Mouse (Mus musculus) frontal cortex, postnatal 10 days (tissue): Measurements from ENCODE around the gene Zfp989.
"Not testable (repeated sequence)": the region's sequence is repeated elsewhere in the genome, so short reads cannot be mapped to it uniquely, and the experiment has no call there.

Experiments
- DNase-seq, 2 experiments: peaks; one replicate each; pipeline ENCODE4 v3.0.0; 2022; ENCODE audit warnings: low spot score in 2 of 2, mixed read lengths in 1 of 2

Zfp989 gene

GRCm38 (mm10) chr4:146971757-146972156 lies at the start of gene Zfp989:
Gene Zfp989 (plus strand): TSS chr4:146971976.
- DNase-seq = not testable (repeated sequence)

GRCm38 (mm10) chr4:146932311-146933082 lies 39.3 kb upstream of the Zfp989 start:
- DNase-seq = no peak

GRCm38 (mm10) chr4:146941691-146942090 lies 30.1 kb upstream of the Zfp989 start:
- DNase-seq = not testable (repeated sequence)

GRCm38 (mm10) chr4:146976581-146976980 lies 4.8 kb downstream of the Zfp989 start:
- not testable (repeated sequence) for DNase-seq

GRCm38 (mm10) chr4:147018400-147018799 lies 46.6 kb downstream of the Zfp989 start:
- DNase-seq = not testable (repeated sequence)

DNA sequence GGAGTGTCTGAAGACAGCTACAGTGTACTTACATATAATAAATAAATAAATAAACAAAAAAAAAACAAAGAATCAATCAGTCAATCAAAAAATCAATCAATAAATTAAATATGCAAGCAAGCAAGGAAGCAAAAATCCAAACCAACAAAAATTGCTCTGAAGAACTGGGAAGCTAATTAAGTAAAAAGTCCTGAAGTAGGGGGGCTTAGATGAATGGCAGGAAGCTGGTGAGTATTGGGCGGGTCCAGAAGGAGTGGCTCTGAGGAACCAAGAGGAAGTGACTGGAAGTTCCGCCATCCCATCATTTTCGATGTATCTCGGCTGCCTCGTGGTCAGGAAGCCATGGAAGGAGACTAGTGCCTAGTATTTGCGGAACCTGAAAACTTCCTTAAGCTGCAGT lies 49.8 kb downstream of the Zfp989 start, which contains the start of gene Rex2:
Gene Rex2, plus strand, starts transcription at position 301 of the 400 bp plus-strand sequence.
- not testable (repeated sequence) for DNase-seq

DNA sequence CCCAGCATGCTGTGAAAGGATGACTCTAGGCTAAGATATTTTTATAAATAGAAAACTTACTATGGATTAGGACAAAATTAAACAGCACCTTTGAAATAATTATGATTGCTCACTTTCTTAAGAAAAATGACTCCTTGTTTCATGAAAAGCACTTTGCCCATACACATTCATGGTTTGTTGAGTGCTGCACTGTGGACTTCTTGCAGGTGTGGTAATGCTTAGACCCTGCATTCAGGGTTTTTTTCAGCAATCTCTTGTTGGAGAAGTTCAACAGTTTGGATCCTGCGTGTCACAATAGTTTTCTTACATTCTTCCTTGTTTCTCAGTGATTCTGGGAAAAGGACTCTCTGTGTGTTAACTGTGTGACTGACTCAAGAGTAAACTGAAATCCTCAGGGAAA lies 54.6 kb downstream of the Zfp989 start:
- not testable (repeated sequence) for DNase-seq

- not testable (repeated sequence) for DNase-seq
Measured at GRCm38 (mm10) chr4:147031308-147032036, 59.7 kb downstream of the Zfp989 start.
